Mouse (Mus musculus): ENCODE measurements around the gene Lcp2.

The Lcp2 gene

DNA sequence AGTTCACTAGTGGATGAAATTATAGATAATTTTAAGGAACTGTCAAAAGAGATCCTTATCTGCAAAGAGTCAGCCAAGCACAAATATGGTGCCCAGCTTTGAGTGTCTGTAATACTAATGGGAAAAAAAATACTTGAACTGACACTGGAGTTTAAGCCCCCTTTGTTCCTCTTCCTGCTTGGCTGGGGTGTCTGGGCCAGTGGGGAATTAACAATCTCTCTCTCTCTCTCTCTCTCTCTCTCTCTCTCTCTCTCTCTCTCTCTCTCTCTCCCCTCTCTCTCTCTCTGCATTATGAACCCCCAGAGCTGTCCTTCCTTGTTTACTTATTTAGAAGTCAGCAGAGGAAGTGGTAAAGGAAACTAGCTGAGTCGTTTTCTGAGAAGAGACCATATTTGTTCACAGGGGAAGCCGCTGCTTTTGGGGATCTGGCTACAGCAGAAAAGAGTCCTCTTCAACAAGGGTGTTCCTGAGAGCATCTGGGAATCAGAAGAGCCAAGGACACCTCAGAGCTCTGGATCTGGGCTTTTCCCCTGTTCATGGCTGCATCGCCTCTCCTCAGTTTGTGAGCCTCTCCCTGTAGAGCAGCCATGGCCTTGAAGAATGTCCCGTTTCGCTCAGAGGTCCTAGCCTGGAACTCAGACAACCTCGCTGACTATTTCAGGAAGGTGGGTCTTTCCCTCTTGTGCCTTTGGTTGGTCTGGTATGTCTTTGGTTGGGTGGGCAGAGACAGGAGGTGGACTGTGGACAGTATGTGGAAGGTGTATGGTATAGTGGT is at the start of gene Lcp2:
Gene Lcp2 (plus strand): TSS at position 154 of the 775 bp plus-strand sequence.
- peak; percentile 14 to 48 for DNase-seq (ENCODE audit: low spot score in 2 of 2)

DNA sequence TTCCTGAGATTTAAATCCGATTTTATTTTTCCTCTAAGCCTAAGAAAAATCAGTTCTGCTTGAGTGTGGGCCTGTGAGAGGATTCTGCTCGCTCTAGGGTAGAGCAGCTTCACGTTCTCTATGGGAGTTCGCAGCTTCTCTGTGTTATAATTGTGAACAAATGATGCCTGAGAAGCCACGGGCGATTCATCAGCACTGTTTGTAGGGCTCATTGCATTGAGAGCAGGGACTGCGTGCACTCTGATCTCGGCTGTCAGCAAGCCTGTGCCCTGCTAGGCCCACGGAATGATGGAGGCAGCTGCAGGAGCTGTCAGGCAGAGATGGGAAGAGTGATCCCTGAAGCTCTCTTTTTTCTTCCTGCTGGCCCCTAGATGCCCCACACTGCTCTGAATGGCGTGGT is 48.5 kb upstream of the Lcp2 start:
- no peak for DNase-seq (ENCODE audit: low spot score in 2 of 2)

DNA sequence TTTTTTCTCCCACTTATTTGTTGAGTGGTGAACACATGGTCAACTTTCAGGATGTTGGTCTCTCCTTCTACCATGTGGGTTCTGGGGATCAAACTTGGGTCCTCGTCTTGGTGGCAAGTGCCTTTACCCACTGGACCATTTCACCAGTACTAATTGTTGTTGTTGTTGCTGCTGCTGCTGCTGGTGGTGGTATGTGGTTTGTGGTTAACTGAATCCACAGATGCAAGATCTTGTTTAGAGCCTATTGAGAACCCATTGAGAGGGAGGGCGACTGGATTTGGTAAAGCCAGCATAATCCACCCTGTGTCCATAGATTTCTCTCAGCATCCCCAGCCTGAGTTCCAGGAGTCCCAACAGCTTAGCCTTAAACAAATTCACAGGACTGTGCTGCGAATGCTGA is 46.3 kb upstream of the Lcp2 start:
- DNase-seq (ENCODE audit: low spot score in 2 of 2), result no peak

DNA sequence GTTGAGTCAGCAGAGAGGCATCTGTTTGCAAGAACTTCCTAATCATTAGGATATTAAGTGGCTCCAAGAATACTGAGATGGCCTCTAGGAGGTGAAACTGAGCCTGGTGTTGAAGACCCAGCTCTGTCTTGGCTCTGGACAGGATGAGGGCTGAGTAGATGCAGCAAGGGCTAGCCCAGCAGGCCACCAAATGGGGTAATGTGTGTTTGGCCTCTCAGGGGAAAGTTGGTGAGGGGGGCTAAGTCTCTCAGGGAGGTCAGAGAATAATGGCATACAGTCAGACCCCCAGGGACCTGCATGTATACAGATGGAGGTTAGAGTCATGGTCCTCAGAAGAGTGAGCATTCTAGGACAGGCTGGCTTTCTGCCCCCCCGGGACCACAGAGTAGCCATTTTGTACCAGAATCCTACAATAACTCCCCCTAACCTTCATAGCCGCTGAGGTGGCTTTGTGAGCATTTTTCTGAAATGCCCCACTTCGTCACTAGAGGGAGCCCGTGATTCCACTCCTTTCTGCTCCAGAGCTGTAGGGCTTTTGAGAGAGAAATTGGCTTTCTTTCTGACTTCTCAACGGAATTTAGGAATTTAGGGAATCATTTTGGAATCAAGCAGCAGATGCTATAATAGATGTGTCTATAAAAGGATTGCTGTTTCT is 44.7 kb upstream of the Lcp2 start:
- DNase-seq (ENCODE audit: low spot score in 2 of 2), result peak; percentile 57 to 62

DNA sequence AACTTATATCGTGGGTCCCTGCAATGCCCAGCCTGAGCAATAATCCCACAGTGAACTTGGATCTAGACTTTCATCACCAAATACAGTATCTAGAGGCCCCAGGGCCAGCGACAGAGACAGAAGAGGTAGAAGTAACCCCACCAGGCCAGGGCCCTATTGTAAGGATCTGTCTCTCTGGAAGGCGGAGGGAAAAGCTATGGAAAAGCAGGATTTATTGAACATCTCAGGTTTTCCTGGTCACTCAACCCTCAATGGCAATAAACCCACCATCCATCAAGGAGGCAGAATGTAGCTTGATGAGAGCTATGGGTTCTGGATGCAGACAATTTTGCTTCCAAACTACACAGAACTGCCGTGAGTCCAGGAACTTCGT is 44.1 kb upstream of the Lcp2 start:
- no peak for DNase-seq (ENCODE audit: low spot score in 2 of 2)

DNA sequence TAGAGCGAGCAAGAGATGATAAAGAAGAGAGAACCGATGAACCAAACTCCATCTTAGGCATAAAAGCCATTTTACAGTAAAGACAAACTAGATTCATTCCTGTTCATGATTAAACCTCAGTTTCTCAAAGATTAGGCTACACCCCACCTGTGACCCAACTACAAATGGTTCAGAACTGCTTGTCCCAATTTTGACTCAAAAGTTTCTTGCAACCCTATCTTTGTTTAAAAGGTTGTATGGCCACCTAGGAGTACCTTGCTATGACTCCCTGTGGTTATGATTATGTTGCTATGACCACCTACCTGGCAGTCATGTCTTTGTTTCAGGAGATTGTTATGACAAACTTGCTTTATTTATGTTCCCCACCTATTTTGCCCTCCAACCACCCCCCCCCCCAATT is 39.1 kb upstream of the Lcp2 start:
- DNase-seq (ENCODE audit: low spot score in 2 of 2), result no peak

DNA sequence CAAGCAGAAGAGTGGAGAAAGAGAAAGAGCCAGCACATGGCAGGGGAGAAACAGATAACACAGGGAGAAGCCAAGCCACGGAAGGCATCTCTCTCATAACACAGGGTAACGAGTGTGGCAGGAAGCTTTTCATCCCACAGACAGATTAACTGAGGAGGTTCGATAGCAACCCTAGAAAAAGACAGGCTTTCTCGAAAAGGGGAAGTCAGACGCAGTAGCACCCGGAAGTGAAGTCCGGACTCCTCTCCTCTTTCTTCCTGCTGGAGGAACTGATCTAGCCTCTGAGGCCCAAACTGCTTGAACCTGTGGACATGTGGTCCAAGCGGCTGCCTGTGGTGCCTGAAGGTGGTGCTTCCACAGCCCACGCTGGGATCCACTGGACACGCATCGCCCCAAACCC is 38.5 kb upstream of the Lcp2 start:
- DNase-seq (ENCODE audit: low spot score in 2 of 2), result peak; percentile 58 to 63

DNA sequence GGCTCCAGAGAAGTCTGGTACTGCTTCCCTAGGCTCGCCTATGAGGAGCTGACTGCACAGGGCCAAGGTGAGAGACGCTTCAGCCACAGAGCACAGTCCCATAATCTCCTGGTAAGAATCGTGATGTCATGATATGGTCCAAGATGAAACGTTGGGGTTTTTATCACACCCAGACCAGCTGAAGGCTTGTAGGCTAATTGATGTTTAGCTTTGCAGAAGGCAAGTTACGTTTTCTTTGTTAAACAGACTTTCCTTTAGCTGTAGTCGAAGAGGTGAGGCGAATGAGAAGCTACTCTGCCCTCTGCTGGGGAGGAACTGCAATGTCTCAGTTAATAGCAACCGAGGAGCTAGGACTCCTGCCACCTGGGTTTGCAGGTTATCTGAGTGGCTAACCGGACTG is 38.0 kb upstream of the Lcp2 start:
- DNase-seq (ENCODE audit: low spot score in 2 of 2), result peak; percentile 73 to 78

DNA sequence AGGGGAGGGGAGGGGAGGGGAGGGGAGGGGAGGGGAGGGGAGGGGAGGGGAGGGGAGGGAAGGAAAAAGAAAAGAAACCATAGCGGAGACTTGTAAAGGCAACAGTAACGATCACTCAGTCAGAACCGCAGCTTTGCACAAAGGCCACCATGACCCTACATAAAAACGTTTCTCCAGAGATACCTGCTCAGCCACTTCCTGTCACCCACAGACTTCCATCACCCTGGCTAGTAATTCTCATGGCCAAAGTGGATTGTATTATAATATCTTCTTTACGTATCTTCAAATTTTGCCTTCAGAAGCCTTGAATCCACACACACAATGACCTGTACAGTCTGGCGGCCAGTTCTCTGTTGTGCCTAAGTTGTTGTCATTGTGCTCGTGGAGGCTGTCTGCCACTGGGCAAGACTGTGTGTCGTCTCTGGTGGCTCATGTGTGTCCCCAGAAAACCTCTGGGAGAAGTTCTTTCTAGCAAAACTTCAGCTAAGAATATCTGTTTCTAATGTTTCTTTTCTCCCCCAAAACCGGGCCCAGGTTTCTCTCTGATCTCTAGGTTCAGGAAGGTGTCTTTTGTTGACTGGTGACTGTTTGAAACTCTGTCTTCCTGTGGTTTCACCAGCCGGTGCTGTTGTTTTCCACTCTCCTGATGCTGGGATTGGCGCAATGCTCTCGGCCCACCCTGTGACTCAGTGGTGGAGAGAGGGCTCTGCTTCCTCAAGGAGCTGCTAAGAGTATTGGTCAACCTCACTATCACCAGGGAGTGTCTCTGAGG is 37.2 kb upstream of the Lcp2 start:
- DNase-seq (ENCODE audit: low spot score in 2 of 2), result peak; percentile 11 to 12

DNA sequence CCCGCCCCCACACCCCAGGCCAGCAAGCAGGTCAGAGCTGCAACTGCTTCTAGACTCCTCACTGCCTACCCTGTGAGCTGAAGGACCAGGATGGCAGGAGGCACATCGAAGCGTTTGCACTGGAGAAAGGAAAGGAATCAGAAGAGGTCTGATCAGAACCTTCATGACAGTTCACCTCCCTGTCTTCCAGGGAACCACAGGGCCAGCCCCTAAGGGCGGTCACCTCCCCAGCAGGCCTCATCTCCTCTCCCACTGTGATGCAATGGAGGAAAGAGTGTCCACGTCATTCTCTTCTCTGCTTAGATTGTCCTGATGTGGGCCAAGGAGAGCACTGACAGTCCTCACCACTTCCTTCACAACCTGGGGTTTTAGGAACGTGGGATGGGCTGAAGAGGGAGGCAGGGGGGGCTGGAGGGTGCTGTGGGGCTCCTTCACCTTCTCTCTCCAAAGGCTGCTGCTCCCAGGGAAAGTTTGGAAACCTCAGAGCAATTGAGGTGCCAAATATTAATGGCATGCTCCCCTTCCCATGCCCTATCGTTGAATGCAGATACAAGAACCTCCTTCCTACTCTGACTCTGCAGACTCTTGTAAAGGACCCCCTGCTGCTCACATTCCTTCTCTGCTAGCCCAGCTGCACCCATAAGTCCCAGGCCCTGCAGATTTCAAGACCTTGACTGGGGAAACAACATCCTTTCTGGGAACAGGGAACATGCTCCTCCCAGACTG is 36.4 kb upstream of the Lcp2 start:
- peak; percentile 9 to 22 for DNase-seq (ENCODE audit: low spot score in 2 of 2)

DNA sequence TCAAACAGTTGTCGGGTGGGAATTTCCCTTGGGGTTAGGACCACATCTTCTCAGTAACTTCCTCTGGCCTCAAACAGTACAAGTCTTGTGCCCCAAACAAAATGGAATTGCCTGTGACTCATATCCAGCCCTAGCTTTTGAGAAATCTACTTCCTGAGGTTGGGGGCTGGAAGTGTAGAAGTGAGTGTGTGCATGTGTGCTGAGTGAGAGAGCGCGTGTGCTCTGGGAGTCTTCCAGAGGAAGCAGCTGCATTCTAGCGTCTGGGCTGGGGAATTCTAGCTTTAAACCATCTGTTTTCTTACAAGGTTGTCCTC is 35.9 kb upstream of the Lcp2 start:
- DNase-seq (ENCODE audit: low spot score in 2 of 2), result peak; percentile 40 to 54

DNA sequence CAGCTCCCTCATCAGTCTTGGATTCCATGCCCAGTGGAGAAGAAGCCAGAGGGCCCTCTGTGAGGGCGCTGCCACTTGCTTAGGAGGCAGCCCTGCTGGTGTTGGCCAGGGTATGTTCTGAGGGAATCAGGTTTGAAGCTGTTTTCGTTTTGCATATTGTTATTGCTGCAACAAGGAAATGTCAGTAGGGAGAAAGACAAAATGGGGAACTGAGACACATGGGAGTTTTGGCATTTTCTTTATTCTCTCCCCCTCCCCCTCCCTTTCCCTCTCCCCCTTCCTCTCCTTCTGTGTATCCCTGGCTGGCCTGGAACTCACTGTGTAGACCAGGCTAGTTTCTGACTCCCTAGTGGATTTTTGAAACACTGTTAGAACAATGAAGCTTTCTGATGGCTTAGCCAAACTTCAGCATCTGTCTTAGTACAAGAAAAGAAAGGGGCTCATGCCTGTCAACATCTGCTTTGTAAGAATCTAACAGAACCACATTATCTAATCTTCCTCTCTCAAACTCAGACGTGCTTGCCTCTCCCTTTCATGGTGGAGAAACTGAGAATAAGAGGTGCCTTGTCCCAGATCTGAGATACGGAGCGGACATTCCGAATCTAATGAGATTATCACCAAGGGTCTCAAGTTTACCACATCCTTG is 34.6 kb upstream of the Lcp2 start:
- no peak for DNase-seq (ENCODE audit: low spot score in 2 of 2)

DNA sequence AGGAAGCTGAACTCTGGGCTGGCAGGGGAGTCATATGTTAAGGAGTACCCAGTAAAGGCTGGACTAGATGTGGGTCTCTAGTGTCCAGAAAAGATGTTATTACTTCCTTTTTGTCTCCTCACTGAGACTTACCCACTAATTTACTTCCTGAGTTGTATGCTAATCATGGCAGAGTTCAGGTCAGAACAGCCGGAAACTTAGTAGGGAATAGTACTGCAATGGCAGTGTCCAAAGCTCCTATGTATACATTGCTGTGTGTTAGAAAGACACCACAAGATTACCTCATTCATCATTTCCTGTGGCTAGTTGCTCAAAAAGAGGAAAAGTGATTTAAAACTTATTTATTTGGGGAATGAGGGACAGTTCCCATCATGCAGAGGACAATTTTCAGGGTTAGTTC is 21.6 kb upstream of the Lcp2 start:
- DNase-seq (ENCODE audit: low spot score in 2 of 2), result no peak

DNA sequence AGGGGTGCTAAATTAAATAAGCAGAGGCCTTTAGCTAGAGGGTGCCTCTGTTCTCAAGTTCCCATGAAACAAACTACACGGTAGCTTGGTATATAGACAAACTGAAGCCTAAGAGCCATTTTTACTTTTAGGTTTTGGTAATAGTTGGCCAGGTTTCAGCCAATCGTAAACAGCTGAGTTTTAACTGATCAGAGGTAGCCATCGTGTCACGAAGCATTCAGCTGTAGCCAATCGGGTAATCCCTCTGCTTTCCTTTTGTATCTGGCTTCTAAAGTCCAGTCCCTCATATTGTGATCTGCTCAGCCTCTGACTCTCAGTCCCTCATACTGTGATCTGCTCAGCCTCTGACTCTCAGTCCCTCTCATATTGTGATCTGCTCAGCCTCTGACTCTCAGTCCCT is 17.1 kb upstream of the Lcp2 start:
- DNase-seq (ENCODE audit: low spot score in 2 of 2), result no peak

DNA sequence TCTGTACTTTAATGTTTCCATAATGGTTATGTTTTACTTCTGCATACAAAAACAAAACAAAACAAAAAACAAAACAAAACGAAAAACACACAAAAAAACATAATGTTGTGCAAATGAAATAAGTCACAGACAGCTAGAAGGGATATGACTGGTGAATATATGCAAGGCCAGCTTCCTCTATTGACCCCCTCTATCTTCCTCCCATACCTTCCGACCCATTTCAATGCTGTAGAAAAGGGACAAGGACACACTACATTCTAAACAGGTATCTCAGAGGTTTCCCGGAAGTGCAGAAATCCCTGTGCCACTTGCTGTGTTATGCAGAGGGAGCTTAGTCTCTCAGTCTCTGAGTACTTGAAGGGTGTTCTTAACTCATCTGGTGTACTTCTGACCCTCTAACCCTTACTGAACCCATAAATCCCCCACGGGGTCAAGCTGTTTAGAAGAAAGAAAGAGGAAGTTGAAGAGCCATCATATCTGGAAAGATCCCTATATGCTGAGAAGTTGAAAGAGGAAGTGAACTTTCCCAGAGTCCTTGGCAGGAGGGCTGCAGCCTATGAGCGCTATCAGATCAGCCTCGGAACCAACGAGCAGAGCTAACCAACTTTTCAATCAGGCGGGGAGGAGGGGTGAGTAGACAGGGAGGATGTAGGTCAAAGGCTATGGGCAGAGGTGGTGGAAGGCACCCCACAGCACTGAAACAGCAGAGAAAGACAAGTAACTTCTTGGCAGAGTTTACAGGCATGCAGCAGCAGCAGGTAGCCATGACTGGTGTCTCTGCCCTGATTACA is 15.5 kb upstream of the Lcp2 start:
- DNase-seq (ENCODE audit: low spot score in 2 of 2), result peak; percentile 33 to 48

DNA sequence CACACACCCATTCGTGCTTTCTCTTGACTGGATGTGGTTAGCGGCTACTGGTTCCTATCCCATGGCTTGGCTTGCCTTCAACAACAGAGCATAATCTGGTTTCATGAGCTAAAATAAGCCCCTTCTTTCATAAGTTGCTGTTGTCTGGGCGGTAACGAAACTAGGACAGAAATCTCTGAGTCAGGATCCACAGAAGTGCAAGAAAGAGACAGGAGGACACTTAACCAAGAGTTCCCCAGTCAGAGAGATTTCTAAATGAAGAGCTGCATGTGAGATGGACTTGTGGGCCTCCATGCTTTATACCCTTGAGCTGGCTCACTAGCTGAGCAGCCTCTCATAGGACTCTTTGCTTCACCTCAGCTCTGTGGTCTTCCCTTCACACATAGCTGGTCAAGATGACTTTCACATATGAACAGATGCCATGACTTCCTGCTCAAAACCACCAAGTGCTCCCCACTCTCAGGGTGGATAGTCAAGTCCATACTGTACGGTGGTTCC is 12.7 kb upstream of the Lcp2 start:
- DNase-seq (ENCODE audit: low spot score in 2 of 2), result peak; percentile 57 to 71

DNA sequence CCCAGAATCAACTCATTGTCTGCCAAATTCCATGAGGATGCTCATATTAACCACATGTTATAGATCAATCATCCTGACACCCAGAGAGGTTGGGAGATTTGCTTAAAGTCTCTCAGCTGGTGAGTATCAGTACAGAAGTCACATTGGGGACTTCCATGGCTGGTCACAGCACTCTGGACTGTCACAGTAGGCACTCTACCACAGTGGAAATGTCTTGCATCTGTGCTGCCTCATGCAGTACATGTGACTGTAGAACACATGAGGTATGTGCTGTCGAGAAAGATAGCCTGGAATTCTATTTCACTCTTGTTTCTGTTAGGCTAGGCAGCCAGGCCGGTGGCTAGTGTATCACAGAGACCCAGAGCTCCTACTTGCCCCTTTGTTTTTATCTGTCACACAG is 11.9 kb upstream of the Lcp2 start:
- peak; percentile 36 to 49 for DNase-seq (ENCODE audit: low spot score in 2 of 2)

DNA sequence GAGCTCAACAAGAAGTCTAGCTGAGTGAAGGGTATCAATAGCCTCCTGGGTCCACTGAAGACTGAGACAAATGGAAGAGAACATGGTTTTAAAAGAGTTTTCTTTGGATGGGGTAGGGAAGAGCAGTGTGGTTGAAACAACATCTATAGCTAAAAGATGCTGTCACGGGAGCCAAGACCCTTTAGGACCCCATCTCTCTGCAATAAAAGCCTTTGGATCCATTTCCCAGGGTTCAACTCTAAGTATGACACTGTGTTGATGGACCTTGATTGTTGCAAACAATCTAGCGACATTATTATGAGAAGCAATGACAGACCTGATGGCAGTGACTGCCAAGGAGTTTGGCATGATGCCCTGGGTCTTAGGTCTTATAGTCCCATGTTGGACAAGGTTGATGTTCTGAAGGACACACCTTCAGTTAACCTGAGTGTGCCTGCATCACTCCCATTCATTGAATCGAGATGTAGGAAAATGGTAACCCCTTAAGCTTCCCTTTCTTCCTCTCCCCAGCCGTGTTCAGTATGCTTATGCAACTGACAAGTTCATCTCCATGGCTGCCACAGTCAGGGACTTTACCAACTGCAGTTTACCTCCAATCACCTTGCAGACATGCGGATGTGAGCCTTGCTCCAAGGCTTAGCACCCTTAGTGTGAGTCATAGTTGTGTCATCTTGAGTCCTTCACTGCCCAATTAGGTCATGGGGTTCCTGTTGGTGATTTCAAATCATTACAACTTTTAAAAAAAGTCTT is 10.6 kb upstream of the Lcp2 start:
- peak; percentile 60 to 73 for DNase-seq (ENCODE audit: low spot score in 2 of 2)

DNA sequence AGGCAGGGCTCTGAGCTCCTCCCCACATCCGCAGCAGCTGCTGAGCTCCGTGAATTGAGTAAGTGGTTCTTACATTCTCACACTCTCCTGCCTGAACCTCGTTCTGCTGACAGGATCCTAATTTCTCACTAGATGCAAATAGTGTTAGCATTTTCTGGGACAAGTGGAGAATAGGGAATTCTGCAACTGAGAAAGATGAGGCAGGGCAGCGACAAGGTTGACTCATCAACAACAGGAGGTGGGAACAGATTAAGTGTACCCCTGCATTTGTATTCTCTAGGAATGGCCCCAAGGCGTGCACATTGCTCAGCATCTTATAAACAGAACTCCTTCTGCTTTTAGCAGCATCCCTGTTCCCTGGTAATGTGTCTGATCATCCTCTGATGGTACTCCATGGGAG is 6.7 kb upstream of the Lcp2 start:
- no peak for DNase-seq (ENCODE audit: low spot score in 2 of 2)

DNA sequence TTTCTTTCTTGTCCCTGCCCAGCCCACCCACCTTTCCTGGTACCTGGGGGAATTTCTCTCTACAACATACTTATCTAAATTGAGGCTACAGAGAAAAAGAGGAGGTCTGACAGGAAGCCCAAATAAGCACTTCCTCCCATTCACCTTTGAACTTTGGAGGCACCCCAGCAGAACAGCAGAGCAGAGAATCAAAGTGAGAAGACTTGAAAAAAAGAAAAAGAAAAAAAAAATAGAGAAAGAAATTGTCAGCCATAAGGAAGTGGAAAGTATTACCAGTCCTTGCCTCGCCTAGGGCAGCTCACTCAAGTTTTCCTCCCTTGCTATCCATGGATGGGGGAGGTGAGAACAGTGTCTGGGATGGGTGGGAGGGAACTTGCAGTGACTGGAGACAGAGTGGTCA is 3.9 kb upstream of the Lcp2 start:
- no peak for DNase-seq (ENCODE audit: low spot score in 2 of 2)

Data from natural killer cell, adult 2 months (primary cell).